Mouse (Mus musculus) stomach, postnatal 0 days (tissue): Measurements from ENCODE around the gene Klf12.

Source experiments
- CTCF ChIP-seq: IDR thresholded peaks from 2 replicates; pipeline ENCODE4 v1.5.1; 2016; ENCODE audit warnings: antibody characterized with exemption, low read depth, mild to moderate bottlenecking, moderate library complexity
- EP300 ChIP-seq: optimal IDR thresholded peaks from 2 replicates; pipeline ENCODE3; 2016; ENCODE audit warnings: antibody characterized with exemption

GRCm38 (mm10) chr14:99885128-99885527 lies 399.4 kb downstream of the Klf12 start:
- no peak for TF ChIP-seq CTCF
- no peak for TF ChIP-seq EP300
